Mouse (Mus musculus) liver, embryonic 13.5 days (tissue): ENCODE results near the gene Mcl1. TPM values are rescaled to one million over a fixed set of nuclear protein-coding genes. Genes with fewer than 3 reads are reported as not detected.
"Not testable (repeated sequence)": the region's sequence is repeated elsewhere in the genome, so short reads cannot be mapped to it uniquely, and the experiment has no call there.

Experiments
- ATAC-seq: fragments of 200-750 bp; cut with Nextera tagmentation; 2 replicates; pipeline ENCODE4 v1.8.0; 2017; ENCODE audit warnings: low read depth, mild to moderate bottlenecking, moderate number of reproducible peaks, moderate library complexity
- DNase-seq: peaks from one replicate; pipeline ENCODE4 v3.0.0; 2022
- H3K27ac ChIP-seq: fragments of 300-500 bp; sonication (generic); 2 replicates; pipeline ENCODE4 v1.5.1; 2015; ENCODE audit warnings: moderate library complexity, mild to moderate bottlenecking, inconsistent platforms
- H3K27me3 ChIP-seq: fragments of 300-500 bp; sonication (generic); 2 replicates; pipeline ENCODE4 v1.6.1; 2015; ENCODE audit warnings: mild to moderate bottlenecking, inconsistent platforms
- H3K36me3 ChIP-seq: fragments of 300-500 bp; sonication (generic); 2 replicates; pipeline ENCODE4 v1.6.1; 2015; ENCODE audit warnings: mild to moderate bottlenecking, inconsistent platforms
- H3K4me1 ChIP-seq: fragments of 300-500 bp; sonication (generic); replicated peaks from 2 replicates; pipeline ENCODE4 v1.6.1; 2015; ENCODE audit warnings: inconsistent platforms
- H3K4me2 ChIP-seq: fragments of 300-500 bp; sonication (generic); 2 replicates; pipeline ENCODE4 v1.6.1; 2015; ENCODE audit warnings: inconsistent platforms, mild to moderate bottlenecking, moderate library complexity
- H3K4me3 ChIP-seq: fragments of 300-500 bp; sonication (generic); replicated peaks from 2 replicates; pipeline ENCODE4 v1.5.1; 2015; ENCODE audit warnings: mild to moderate bottlenecking, inconsistent platforms
- H3K9ac ChIP-seq: fragments of 300-500 bp; sonication (generic); 2 replicates; pipeline ENCODE4 v1.6.1; 2015; ENCODE audit warnings: mild to moderate bottlenecking, inconsistent platforms
- H3K9me3 ChIP-seq: fragments of 300-500 bp; sonication (generic); replicated peaks from 2 replicates; pipeline ENCODE4 v1.6.1; 2016; ENCODE audit warnings: inconsistent platforms
- WGBS: fragments of 180-500 bp; shearing (Covaris S2); methylation state at CpG from one replicate; pipeline ENCODE4 v1.1.7; 2015; ENCODE audit not compliant: insufficient replicate concordance; 5-methylcytosine and 5-hydroxymethylcytosine counted together
- polyA plus RNA-seq: library from polyadenylated mRNA; unstranded; fragments of >200 nt; fragmentation: Nextera tagmentation; extraction: Ambion mirVana; gene quantifications from 2 replicates; pipeline ENCODE4 v1.2.1, GENCODE M21; 2015

Gene Mcl1
- 31.8 and 33.3 TPM in 2 replicates for polyA plus RNA-seq

- peak; percentile 91 for DNase-seq
- Histone ChIP-seq H3K4me1 (peaks cover 64% of the 10 kb centered on the region), H3K9me3 (no peaks in the 10 kb centered on the region), H3K27ac (peak within 1 kb of the TSS; percentile 97), H3K4me3 (peak within 1 kb of the TSS; percentile 97), H3K36me3 (peaks cover 33% of the 10 kb centered on the region), H3K9ac (peak within 1 kb of the TSS; percentile 100), H3K27me3 (no peaks in the 10 kb centered on the region), H3K4me2 (peak within 1 kb of the TSS; percentile 87)
- under 1% methylated on average over 43 of the region's 43 CpGs for WGBS
- ATAC-seq: peak; percentile 94
Measured at GRCm38 (mm10) chr3:95658236-95658867, at the start of gene Mcl1. TSS of gene Mcl1 (plus strand) at chr3:95658788.

- H3K36me3 ChIP-seq: peaks cover 70% of the 10 kb centered on the region
- H3K4me2 ChIP-seq: no peak overlapping the region
- no peaks in the 10 kb centered on the region for H3K9me3 ChIP-seq
- no peak overlapping the region for H3K27ac ChIP-seq
- no peak overlapping the region for H3K4me3 ChIP-seq
- DNase-seq: no peak
- 43% methylated on average over 3 of the region's 3 CpGs for WGBS
- no peaks in the 10 kb centered on the region for H3K27me3 ChIP-seq
- H3K4me1 ChIP-seq: no peaks in the 10 kb centered on the region
- H3K9ac ChIP-seq: no peak overlapping the region
- no peak for ATAC-seq
Measured at GRCm38 (mm10) chr3:95609195-95609594, 49.4 kb upstream of the Mcl1 start.

GRCm38 (mm10) chr3:95613996-95614395 lies 44.6 kb upstream of the Mcl1 start:
- Histone ChIP-seq H3K27me3 (no peaks in the 10 kb centered on the region), H3K4me3 (no peak overlapping the region), H3K36me3 (peaks cover 70% of the 10 kb centered on the region), H3K4me1 (no peaks in the 10 kb centered on the region), H3K4me2 (no peak overlapping the region), H3K27ac (no peak overlapping the region), H3K9me3 (no peaks in the 10 kb centered on the region), H3K9ac (no peak overlapping the region)
- WGBS: 79% methylated on average over 1 of the region's 1 CpGs
- DNase-seq: no peak
- no peak for ATAC-seq

- H3K9ac ChIP-seq: no peak overlapping the region
- H3K4me1 ChIP-seq: peaks cover 3% of the 10 kb centered on the region
- no peak overlapping the region for H3K4me3 ChIP-seq
- H3K27me3 ChIP-seq: no peaks in the 10 kb centered on the region
- no peaks in the 10 kb centered on the region for H3K9me3 ChIP-seq
- WGBS: 88% methylated on average over 1 of the region's 1 CpGs
- H3K4me2 ChIP-seq: no peak overlapping the region
- ATAC-seq (no peak), DNase-seq (no peak)
- H3K27ac ChIP-seq: no peak overlapping the region
- H3K36me3 ChIP-seq: peaks cover 62% of the 10 kb centered on the region
Measured at GRCm38 (mm10) chr3:95618511-95618910, 40.1 kb upstream of the Mcl1 start.

- no peak overlapping the region for H3K27ac ChIP-seq
- H3K36me3 ChIP-seq: peaks cover 45% of the 10 kb centered on the region
- no peaks in the 10 kb centered on the region for H3K27me3 ChIP-seq
- H3K4me3 ChIP-seq: no peak overlapping the region
- H3K9ac ChIP-seq: no peak overlapping the region
- no peaks in the 10 kb centered on the region for H3K9me3 ChIP-seq
- WGBS: 76% methylated on average over 1 of the region's 1 CpGs
- ATAC-seq: no peak
- H3K4me2 ChIP-seq: no peak overlapping the region
- no peak for DNase-seq
- peaks cover 16% of the 10 kb centered on the region for H3K4me1 ChIP-seq
Measured at GRCm38 (mm10) chr3:95621241-95621640, 37.3 kb upstream of the Mcl1 start.

- peaks cover 45% of the 10 kb centered on the region for H3K36me3 ChIP-seq
- H3K27me3 ChIP-seq, ATAC-seq, H3K4me2 ChIP-seq, H3K4me3 ChIP-seq, DNase-seq, H3K27ac ChIP-seq, H3K9ac ChIP-seq, H3K9me3 ChIP-seq: not testable (repeated sequence)
- H3K4me1 ChIP-seq: peaks cover 28% of the 10 kb centered on the region
- 91% methylated on average over 20 of the region's 20 CpGs for WGBS
Measured at GRCm38 (mm10) chr3:95622421-95622820, 36.2 kb upstream of the Mcl1 start.

- H3K4me2 ChIP-seq: no peak overlapping the region
- peaks cover 45% of the 10 kb centered on the region for H3K36me3 ChIP-seq
- no peak overlapping the region for H3K4me3 ChIP-seq
- no peak overlapping the region for H3K9ac ChIP-seq
- ATAC-seq: no peak
- H3K9me3 ChIP-seq: no peaks in the 10 kb centered on the region
- DNase-seq: no peak
- H3K27me3 ChIP-seq: no peaks in the 10 kb centered on the region
- H3K4me1 ChIP-seq: peaks cover 34% of the 10 kb centered on the region
- 82% methylated on average over 2 of the region's 2 CpGs for WGBS
- H3K27ac ChIP-seq: peak overlapping the region; percentile 87
Measured at GRCm38 (mm10) chr3:95623551-95623950, 35.0 kb upstream of the Mcl1 start.

- Histone ChIP-seq H3K4me1 (peaks cover 34% of the 10 kb centered on the region), H3K4me3 (peak overlapping the region; percentile 76), H3K27ac (peak overlapping the region; percentile 87), H3K4me2 (peak overlapping the region; percentile 70), H3K36me3 (peaks cover 47% of the 10 kb centered on the region), H3K9ac (peak overlapping the region; percentile 75)
- DNase-seq, H3K9me3 ChIP-seq, ATAC-seq, H3K27me3 ChIP-seq: not testable (repeated sequence)
- 67% methylated on average over 5 of the region's 5 CpGs for WGBS
Measured at GRCm38 (mm10) chr3:95623991-95624515, 34.5 kb upstream of the Mcl1 start.

- H3K4me3 ChIP-seq: peak within 1 kb of the TSS; percentile 76
- peaks cover 38% of the 10 kb centered on the region for H3K4me1 ChIP-seq
- peak within 1 kb of the TSS; percentile 80 for H3K9ac ChIP-seq
- peaks cover 47% of the 10 kb centered on the region for H3K36me3 ChIP-seq
- ATAC-seq (peak; percentile 97), DNase-seq (peak; percentile 98)
- peak within 1 kb of the TSS; percentile 87 for H3K27ac ChIP-seq
- H3K27me3 ChIP-seq: no peaks in the 10 kb centered on the region
- no peaks in the 10 kb centered on the region for H3K9me3 ChIP-seq
- peak within 1 kb of the TSS; percentile 74 for H3K4me2 ChIP-seq
- under 1% methylated on average over 44 of the region's 44 CpGs for WGBS
Measured at GRCm38 (mm10) chr3:95624628-95625503, 33.7 kb upstream of the Mcl1 start, which contains the start of gene Ensa. TSS of gene Ensa (plus strand) at chr3:95624993.

GRCm38 (mm10) chr3:95627763-95628162 lies 30.8 kb upstream of the Mcl1 start:
- DNase-seq: no peak
- Histone ChIP-seq H3K4me1 (peaks cover 38% of the 10 kb centered on the region), H3K9me3 (no peaks in the 10 kb centered on the region), H3K9ac (peak overlapping the region; percentile 37; the same call in 1 of the 2 replicates), H3K4me3 (no peak overlapping the region), H3K27ac (no peak overlapping the region), H3K4me2 (no peak overlapping the region), H3K36me3 (peaks cover 66% of the 10 kb centered on the region), H3K27me3 (no peaks in the 10 kb centered on the region)
- WGBS: 81% methylated on average over 5 of the region's 5 CpGs
- no peak for ATAC-seq

GRCm38 (mm10) chr3:95629755-95630154 lies 28.8 kb upstream of the Mcl1 start:
- Histone ChIP-seq H3K9me3 (no peaks in the 10 kb centered on the region), H3K4me2 (no peak overlapping the region), H3K27ac (no peak overlapping the region), H3K4me3 (no peak overlapping the region), H3K4me1 (peaks cover 29% of the 10 kb centered on the region), H3K36me3 (peaks cover 86% of the 10 kb centered on the region), H3K27me3 (no peaks in the 10 kb centered on the region), H3K9ac (no peak overlapping the region)
- ATAC-seq (no peak), DNase-seq (no peak)
- WGBS: 74% methylated on average over 4 of the region's 4 CpGs
